Mouse (Mus musculus) mouse embryonic stem cell (cell line): ENCODE data around the gene Dpm3.

Experiments used
- in situ Hi-C, 2 experiments: fragments of 300-500 bp; cut with MboI; formaldehyde crosslinking; loops; 1 replicate in 1 of 2; 3 replicates in 1 of 2; pipeline ENCODE4 v1.14.3; 2019 to 2020; ENCODE audit warnings: low sequenced_read_pairs in 2 of 2, low pct_unique_long_range_greater_than_20kb in 1 of 2, mixed read lengths in 1 of 2; ENCODE audit not compliant: unreplicated experiment in 1 of 2

The Dpm3 gene

DNA sequence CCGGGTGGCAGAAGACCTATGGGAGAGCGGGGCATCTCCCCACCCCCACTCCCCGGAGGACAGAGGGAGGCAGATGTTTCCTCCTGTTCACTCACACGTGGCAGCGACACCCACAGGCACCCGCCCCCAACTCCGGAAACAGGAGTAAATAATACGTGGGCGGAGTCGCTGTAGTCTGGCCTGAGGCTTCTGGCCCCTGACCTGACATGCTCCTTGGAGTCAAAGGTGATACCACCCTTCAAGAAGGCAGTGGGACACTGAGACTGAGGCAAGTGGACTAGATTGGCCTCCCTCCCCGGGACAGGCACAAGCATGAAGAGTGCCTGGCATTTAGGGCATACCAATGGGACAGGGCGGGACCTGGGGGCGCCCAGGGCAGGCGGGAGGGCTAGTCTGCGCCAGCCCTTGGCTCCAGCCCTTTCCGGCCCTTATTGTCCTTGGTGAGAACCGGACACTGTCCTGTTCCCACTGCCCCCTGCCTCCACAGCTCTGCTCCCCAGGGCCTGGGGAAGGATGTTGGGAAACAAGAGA lies 7.7 kb upstream of the Dpm3 start:
- in situ Hi-C loops, result no loop called here

DNA sequence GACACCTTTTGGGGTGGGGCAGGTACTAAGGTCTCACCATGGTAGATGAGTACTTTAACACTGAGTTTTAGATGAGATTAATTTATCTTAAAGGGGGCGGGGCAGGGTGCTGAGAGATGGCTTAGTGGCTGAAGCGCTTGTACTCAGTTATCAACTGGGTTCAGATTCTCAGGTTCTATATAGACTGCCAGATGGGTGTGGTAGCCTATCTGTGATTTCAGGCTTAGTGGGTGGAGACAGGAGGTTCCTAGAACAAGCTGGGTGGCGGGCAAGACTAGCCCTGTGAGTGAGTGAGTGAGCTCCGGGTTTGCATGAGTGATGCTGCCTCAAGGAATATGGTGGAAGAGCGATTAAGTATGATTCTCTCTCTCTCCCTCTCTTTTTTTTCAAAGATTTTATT lies 4.2 kb upstream of the Dpm3 start:
- in situ Hi-C loops, result no loop called here

DNA sequence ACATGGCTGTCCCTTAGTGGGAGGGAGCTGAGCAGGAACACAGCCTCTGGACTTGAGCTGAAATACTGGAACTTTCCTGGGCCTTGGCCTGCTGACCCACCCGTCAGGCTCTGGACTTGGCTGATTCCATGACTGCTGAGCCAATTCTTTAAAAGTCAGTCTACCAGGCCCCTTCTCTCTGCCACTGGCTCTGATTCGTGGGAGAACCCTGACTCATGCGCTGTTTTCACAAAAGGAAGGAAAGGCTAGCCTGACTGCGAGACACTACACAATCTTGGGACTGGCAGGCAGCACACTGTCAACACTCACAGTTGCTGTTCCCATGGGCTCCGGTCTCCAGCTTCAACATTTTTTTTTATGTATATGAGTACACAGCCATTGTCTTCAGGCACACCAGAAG lies 3.0 kb upstream of the Dpm3 start:
- in situ Hi-C loops, result no loop called here

DNA sequence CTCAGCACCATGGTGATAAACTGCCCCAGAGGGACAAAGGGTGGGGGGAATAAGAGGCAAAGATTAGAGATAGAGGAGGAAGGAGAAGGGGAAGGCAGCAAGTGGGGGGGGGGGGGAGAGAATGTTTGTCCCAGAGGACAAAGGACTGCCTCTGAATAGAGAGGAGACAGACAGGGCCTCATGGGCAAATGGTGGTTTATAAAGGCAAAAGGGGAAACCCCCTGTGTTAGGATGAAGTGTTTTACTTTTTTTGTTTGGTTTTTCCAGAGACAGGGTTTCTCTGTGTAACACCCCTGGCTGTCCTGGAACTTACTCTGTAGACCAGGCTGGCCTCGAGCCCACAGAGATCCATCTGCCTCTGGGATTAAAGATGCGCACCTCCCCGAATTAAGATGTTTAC lies 1.1 kb downstream of the Dpm3 start:
- in situ Hi-C loops, result no loop called here

DNA sequence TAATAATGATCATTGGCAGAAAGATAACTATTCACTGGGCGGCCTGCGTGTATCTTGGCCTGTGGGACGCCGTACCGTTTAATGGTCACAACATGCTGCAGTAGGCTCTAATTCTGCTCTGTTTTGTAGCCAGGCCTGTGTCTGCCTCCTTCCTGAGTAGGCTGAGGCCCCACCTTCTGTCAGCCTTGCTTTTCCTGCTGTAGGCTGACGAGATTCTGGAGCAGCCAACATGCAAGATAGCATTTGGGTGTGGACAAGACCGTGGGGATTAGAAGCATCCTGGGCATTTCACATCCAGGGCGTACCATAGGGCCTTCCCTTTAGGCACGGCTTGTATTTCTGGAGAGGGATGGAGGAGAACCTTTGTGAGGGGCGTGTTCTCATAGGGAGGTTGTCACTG lies 3.3 kb downstream of the Dpm3 start:
- in situ Hi-C loops, result no loop called here

DNA sequence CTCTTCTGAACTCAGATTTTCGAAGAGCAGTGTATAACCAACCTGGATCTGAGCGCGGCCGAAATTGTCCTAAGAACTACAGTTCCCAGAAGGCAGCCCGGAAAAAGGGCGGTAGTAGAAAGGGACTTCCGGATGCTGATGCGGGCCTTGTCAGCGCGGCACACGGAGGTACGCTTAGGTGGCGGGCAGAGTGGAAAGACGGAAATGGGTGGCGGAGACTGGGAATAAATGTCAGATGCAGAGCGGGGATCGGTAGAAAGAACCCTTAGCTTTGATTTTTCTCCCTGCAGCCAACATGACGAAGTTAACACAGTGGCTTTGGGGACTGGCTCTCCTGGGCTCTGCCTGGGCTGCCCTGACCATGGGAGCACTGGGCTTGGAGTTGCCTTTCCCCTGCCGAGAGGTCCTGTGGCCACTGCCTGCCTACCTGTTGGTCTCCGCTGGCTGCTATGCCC lies 7.3 kb downstream of the Dpm3 start:
- in situ Hi-C loops, result no loop called here

DNA sequence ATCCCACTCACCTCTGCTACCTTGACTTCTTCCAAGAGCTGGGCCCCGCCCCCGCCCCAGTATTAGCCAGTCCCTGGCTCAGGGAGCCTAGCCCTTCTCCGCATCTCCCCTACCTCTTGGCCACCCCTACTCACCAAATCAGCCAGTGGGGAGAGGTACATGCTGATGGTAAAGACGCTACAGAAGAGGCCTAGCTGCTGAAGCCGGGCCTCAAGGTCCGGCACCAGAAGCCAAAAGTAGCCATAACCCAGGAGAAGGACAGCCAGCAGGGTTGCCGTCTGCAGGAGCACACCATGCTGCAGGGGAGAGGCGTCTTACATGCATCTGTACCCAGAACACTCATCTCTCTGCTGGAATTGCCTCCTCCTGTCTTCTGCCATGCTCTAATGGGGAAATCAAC lies 9.8 kb downstream of the Dpm3 start:
- in situ Hi-C loops, result no loop called here

DNA sequence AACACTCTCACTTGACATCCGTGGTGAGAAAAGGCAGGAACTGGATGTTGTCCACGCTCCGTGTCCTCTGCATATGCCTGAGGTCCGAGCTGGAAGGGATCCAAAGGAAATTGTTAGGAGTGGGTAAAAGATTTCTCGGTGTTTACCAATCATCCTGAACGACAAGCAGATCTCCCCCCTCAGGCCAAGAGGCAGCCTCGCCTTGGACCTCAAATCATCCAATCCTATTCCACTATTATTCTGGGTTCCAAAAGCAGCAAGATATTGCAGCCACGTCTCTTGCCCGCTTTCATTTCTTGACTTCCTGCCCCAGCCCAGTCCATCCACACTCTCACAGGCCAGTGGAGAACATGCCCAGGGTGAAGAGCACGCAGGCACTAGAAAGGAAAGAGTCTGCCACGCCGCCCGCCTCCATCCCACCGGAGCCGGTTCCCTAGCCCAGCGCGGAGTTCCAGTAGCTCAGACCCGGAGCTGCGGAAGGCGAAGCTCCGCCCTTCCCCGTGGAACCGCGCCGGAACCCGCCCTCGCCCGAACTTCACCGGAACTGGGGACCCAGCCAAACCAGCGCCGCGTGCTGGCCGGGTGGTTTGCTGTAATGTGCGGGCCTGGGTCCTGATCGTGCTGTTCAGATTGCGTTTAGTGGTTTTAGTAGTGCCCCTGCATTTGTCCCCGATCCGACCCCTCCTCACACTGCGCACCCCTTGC lies 11.0 kb downstream of the Dpm3 start, which contains the start of gene Slc50a1:
Gene Slc50a1, minus strand, starts transcription at position 520 of the 705 bp plus-strand sequence.
- in situ Hi-C loops, result no loop called here

DNA sequence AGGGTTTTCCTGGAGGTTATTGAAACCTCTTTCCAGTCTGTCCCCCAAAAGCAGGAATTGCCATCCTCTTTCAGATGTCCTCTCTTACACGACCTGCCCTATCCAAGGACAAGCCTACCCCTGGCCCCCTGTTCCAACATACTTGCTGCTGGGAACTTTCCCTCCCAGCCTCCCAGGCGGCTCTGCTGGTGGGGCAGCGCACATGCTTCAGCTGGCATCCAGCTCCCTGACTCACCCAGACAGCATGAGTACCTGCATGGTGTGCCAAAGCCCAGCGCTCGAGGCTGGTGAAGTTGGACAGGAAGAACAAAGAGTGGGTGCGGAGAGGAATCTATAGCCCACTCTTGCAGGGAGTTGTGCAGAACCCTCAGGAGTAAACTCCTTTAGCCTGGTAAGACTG lies 11.7 kb downstream of the Dpm3 start:
- in situ Hi-C loops, result no loop called here

DNA sequence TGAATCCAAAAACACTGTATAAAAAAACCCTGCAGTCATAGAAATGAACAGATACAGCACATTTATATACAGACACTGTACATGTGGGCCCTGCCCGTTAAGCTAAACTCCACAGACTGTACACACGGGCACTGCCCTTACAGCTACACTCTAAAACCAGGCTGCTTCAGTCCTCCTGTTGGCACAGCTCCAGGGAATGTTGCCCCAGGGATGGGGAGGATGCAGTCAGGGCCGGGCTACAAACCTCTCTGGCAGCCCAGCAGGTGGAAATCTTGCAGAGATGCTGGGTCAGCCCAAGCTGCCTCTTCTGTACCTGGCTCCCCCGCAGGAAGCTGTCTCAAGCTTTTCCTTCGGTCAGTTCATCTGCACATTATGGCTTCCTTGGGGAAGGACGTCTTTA lies 12.6 kb downstream of the Dpm3 start:
- in situ Hi-C loops, result no loop called here

DNA sequence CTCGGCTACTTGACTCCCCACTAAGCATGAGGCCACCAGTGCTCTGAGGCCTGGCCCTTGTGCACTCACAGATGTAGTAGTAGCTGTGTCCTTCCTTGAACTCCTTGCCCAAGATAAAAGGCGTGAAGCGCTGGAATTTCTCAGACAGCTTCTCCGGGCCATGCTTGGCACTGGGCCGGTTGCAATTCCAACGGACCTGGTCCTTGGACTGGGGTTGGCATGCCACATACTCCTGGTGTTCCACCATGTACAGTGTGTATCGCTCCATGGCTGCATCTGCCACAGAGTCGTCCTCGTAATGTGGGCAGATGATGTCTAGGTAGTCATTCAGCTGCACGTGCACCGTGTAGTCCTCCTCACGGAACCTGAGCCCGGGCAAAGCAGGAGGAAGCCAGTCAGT lies 16.9 kb downstream of the Dpm3 start:
- in situ Hi-C loops, result no loop called here

DNA sequence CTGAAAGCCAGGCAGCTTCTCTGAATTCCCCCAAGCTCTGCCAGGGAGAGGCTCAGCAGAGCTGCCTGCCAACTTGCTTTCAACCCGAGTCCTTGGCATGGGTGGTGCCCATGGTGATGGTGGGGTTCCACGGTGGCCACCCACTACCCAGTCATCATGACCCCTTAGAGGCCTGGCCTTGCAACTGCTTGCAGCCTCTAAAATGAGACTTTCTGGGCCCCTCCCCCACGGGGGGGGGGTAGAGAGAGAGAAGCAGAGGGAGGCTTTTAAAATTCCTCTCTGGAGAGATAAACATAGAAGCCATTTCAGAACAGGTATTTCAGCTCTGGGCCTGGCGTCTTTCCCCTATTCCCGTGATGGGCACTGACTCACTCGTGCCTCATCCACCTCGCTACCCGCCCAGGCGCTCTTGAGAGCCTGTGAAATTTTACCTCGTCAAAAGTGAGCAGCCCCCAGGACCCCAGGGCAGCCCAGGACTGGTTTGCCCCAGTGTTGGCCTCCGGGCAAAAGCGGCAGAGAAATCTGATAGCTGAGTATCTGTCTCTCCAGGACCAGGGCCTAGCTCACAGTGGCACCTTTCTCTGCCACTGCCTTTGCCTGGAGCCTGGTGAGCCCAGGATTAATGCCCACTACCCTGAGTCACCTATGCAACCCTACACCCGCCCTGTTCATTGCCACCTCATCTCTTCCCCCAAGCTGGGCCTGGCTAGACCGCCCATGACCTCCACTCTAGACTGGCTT lies 18.3 kb downstream of the Dpm3 start:
- in situ Hi-C loops, result no loop called here

DNA sequence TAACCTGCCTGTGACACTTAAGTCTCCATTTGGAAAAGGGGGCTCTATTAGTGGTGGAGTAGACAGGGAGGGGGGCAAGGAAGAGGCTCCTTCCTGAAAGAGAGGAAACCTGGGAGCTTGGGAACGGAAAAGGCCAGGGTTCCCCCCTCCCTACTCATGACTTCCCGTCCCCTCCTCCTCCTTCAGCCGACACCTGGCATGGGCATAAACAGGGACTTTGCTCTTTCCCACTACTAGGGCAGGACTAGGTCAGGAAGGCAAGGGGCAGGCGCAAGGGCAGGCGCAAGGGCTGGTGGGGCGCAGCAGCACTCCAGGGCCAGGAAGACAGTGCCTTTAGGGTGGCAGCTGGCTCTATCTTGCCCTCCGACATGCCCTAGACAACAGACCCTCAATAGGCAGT lies 18.9 kb downstream of the Dpm3 start:
- in situ Hi-C loops, result no loop called here

DNA sequence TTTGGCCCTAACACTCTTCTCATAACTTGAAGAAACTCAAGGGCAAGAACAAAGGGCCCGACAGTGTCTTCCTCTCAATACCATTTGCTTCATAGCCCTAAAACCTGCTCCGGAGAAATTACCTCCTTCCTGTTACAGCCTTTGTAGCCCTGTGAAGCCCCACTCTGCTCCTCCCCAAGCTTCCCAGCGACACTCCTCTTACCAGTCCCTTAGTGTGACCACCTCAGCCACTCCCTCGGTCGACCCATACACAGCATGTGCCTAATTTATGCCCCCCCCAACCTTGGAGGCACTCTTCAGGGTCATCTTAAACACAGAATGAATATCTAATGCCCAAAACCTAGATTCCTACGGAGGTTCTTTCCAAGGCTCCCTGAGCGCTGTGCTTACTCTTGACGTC lies 19.5 kb downstream of the Dpm3 start:
- in situ Hi-C loops, result no loop called here

DNA sequence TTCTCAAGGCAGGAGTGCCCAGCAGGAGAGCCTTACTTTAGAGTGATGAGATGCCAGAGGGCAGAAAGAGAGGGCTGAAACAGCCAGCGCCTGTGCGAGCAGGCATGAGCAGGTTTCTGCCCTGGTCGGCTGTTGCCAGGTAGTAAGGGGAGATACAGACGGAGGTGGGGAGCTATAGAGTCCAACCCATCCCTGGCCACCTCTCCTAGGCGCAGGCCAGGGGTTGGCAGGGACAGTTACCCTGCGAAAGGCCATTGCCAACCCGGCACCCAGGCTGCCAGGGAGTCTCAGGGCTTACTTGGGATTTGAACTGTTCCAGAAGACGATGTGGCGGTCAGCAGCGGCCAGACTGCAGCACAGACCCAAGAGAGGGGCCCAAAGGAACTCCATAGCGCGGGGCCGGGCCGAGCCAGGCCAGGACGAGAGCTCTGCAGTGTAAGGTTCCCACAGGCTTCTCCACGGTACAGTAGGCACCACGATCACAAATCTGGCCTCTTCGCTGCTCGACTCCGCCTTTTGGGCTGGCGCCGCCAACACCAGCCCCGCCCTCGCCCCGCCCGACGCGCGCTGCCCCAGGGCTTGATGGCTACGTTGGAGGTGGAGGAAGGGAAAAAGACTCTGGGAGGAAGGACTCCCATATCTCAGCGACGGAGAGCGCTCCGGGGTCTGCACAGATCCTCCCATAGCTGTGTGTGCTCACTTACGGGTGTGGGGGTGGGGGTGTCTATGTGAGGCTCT lies 20.2 kb downstream of the Dpm3 start:
- in situ Hi-C loops, result no loop called here

DNA sequence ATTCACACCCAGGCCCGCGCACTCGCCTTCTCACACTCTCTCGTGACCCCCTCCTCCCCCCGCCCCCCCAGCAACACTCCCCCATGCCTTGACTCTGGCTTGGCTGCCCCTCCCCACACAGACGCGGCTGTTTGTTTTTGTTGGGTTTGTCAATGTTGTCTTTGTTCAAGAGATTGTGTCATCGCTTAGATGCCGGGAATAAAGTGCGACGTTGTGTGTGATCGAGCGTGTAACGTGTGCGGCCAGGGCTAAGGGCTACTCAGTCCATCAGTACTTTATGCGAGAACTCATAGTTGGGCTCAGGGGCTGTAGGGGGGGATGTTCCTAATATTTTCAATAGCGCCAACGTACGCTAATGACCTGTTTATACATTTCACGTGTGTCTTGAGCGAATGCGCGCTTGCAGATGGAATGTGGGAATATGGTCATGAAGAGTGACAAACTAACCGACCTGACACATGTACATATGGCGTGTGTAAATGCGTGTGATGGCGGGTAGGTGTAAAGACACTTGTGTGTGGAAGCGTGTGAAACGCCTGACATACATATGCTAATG lies 21.0 kb downstream of the Dpm3 start:
- in situ Hi-C loops, result loop anchor here in 1 of 2 experiments (5.0 kb wide), 1 partner anchor 33 kb away; the partner anchor contains the start of genes Krtcap2 and Trim46

DNA sequence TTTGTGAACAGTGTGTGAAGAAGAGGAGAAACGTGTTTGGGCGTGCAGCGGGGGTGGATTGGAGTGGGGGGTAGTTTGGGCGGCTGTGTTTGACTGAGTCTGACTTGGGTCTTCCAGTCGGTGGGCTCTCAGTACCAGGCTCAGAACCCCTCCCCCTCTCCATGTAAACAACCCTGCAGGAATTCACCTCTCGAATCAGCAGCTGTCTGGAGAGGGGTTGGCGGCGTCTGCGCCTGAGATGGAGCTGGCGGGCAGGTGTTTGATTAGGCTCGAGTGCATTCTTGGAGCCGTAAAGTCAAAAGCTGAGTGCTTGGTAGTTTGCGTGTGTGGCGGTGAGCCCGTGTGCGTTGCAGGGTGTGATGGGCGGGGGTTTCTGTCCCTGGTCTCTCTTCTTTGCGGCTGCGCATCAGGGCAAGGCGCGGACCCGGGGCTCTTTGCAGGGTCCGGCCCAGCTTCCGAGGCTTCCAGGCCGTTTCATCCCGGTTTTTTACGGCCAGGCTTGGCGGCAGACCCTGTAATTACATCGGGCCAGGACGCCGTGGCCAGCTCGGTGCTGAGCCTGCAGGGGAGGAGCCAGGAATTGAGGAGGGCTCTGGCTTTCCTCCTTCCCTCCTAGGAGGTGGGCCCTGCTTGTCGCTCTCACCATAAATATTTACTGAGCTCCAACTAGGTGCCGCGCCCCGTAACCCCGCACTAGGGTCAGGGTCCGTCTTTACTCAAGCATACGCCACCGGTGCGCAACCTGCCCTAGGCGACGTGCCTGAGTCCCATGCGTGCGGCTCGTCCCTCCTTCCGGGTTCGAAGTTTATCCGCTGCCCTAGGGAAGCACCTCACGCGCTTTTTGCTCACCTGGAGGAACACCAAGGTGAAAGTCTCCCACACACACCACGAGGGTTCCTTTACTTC lies 21.7 kb downstream of the Dpm3 start, which contains the start of gene Efna1:
Gene Efna1, minus strand, starts transcription at position 537 of the 906 bp plus-strand sequence.
- in situ Hi-C loops, result loop anchor here in 1 of 2 experiments (5.0 kb wide), 1 partner anchor 34 kb away; the partner anchor contains the start of genes Krtcap2 and Trim46
